Comparison of ENCODE assay signal across 22 mouse cellular contexts in the genomic region with DNA sequence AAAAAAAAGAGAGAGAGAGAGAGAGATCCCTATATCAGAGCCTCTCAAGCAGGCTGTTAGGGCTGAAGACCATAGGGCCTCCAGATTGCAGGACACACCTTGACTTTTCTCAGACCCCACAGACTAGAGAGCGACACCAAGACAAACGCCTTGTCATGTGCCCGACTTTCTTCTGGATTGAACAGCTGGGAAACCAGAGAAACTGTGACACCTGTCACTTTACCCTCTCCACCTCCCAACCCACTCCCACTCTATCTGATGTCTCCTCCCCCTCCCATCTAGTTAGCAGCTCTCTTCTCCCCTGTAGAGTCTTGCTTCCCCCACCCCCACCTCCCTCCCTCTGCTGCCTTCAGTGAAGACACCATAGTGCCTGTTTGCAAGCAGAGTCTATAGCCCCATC.
"Had no signal": no experiment of that assay in that cellular context is flagged by ENCODE, and none has a peak within 500 bp of the region (broad histone marks: within the 10 kb centered on the region; RNA-seq: fewer than 3 reads in every experiment).

No protein-coding gene starts in this region.

- H3K27me3 ChIP-seq: limb, embryonic 12.5 days; limb, embryonic 13.5 days; limb, embryonic 15.5 days; liver, embryonic 12.5 days; liver, embryonic 13.5 days; liver, embryonic 15.5 days; lung, embryonic 15.5 days; megakaryocyte, embryonic 14.5 days; midbrain, embryonic 15.5 days; neural tube, embryonic 12.5 days had no signal

- H3K27ac ChIP-seq: limb, embryonic 10.5 days; limb, embryonic 12.5 days; limb, embryonic 13.5 days; limb, embryonic 15.5 days; liver, embryonic 12.5 days; liver, embryonic 13.5 days; liver, embryonic 14.5 days; liver, embryonic 15.5 days; lung, embryonic 15.5 days; macrophage; midbrain, embryonic 10.5 days; midbrain, embryonic 12.5 days; midbrain, embryonic 13.5 days; midbrain, embryonic 15.5 days; neural tube, embryonic 12.5 days had no signal

- H3K4me2 ChIP-seq: limb, embryonic 12.5 days; limb, embryonic 13.5 days; limb, embryonic 15.5 days; liver, embryonic 11.5 days; liver, embryonic 12.5 days; liver, embryonic 13.5 days; liver, embryonic 15.5 days; lung, embryonic 14.5 days; lung, embryonic 15.5 days; midbrain, embryonic 11.5 days; midbrain, embryonic 12.5 days; midbrain, embryonic 13.5 days; midbrain, embryonic 15.5 days; neural tube, embryonic 12.5 days had no signal

- H3K9ac ChIP-seq: limb, embryonic 12.5 days; limb, embryonic 13.5 days; limb, embryonic 15.5 days; liver, embryonic 12.5 days; liver, embryonic 13.5 days; liver, embryonic 14.5 days; liver, embryonic 15.5 days; liver, postnatal 0 days; lung, embryonic 14.5 days; lung, embryonic 15.5 days; midbrain, embryonic 12.5 days; midbrain, embryonic 13.5 days; midbrain, embryonic 15.5 days; neural tube, embryonic 12.5 days had no signal

- H3K36me3 ChIP-seq: limb, embryonic 10.5 days; lung, embryonic 15.5 days; midbrain, embryonic 10.5 days; midbrain, embryonic 12.5 days; midbrain, embryonic 13.5 days; midbrain, embryonic 15.5 days; neural tube, embryonic 12.5 days had no signal

- H3K4me3 ChIP-seq: limb, embryonic 10.5 days; limb, embryonic 12.5 days; limb, embryonic 13.5 days; limb, embryonic 15.5 days; liver, embryonic 12.5 days; liver, embryonic 13.5 days; liver, embryonic 15.5 days; lung, embryonic 15.5 days; megakaryocyte, embryonic 14.5 days; midbrain, embryonic 10.5 days; midbrain, embryonic 12.5 days; midbrain, embryonic 13.5 days; midbrain, embryonic 15.5 days; neural tube, embryonic 12.5 days had no signal

- H3K9me3 ChIP-seq: limb, embryonic 10.5 days; limb, embryonic 12.5 days; limb, embryonic 13.5 days; limb, embryonic 15.5 days; liver, embryonic 12.5 days; liver, embryonic 13.5 days; liver, embryonic 15.5 days; lung, embryonic 15.5 days; megakaryocyte, embryonic 14.5 days; midbrain, embryonic 10.5 days; midbrain, embryonic 12.5 days; midbrain, embryonic 13.5 days; midbrain, embryonic 15.5 days; neural tube, embryonic 12.5 days had no signal

- ATAC-seq: liver, embryonic 12.5 days; liver, postnatal 0 days; lung, postnatal 0 days; midbrain, embryonic 13.5 days; midbrain, embryonic 15.5 days; midbrain, embryonic 16.5 days had no signal
